Mouse (Mus musculus) MEL (cell line): ENCODE data around the gene Slc32a1.

Experiments
- CTCF ChIP-seq, 3 experiments: IDR thresholded peaks in 2 of 3; conservative IDR thresholded peaks in 1 of 3; 2 replicates each; pipeline ENCODE4 v1.5.1; 2011 to 2012; ENCODE audit warnings: low read length in 3 of 3, low read depth in 2 of 3, mild to moderate bottlenecking in 2 of 3, improper control_type of control experiment in 1 of 3, inconsistent platforms in 1 of 3, mixed read lengths in 1 of 3, moderate library complexity in 1 of 3; ENCODE audit not compliant: control insufficient read depth in 1 of 3, insufficient read depth in 1 of 3, poor library complexity in 1 of 3, severe bottlenecking in 1 of 3
- JUND ChIP-seq: IDR thresholded peaks from 2 replicates; pipeline ENCODE4 v1.6.1; 2011; ENCODE audit warnings: low read depth, mild to moderate bottlenecking, improper control_type of control experiment, low read length
- NELFE ChIP-seq: IDR thresholded peaks from 2 replicates; pipeline ENCODE4 v1.6.1; 2011; ENCODE audit warnings: low read depth, low read length, improper control_type of control experiment
- POLR2A ChIP-seq, 2 experiments: IDR thresholded peaks; 2 replicates each; pipeline ENCODE4 v1.6.1; 2011 to 2012; ENCODE audit warnings: low read length in 2 of 2, mild to moderate bottlenecking in 2 of 2, control low read depth in 1 of 2, improper control_type of control experiment in 1 of 2, low read depth in 1 of 2, moderate library complexity in 1 of 2; ENCODE audit not compliant: control insufficient read depth in 1 of 2, insufficient read depth in 1 of 2, poor library complexity in 1 of 2
- POLR2AphosphoS5 ChIP-seq: IDR thresholded peaks from 2 replicates; pipeline ENCODE4 v1.6.1; 2012; ENCODE audit warnings: low read depth, borderline replicate concordance, mild to moderate bottlenecking, inconsistent platforms, low read length, moderate library complexity, mixed read lengths
- RCOR1 ChIP-seq: IDR thresholded peaks from 2 replicates; pipeline ENCODE4 v1.6.1; 2012; ENCODE audit warnings: low read depth, mild to moderate bottlenecking, inconsistent platforms, low read length, improper control_type of control experiment
- TAL1 ChIP-seq: IDR thresholded peaks from 2 replicates; pipeline ENCODE4 v1.6.1; 2012; ENCODE audit warnings: mild to moderate bottlenecking, inconsistent platforms, low read length, moderate library complexity, mixed read lengths

- TF ChIP-seq RCOR1 (no peak), CTCF (IDR thresholded peaks at IDR 0.05 in 2 of 3, conservative IDR thresholded peaks at IDR 0.05 in 1 of 3; ENCODE audit: control insufficient read depth in 1 of 3, insufficient read depth in 1 of 3, low read depth in 2 of 3, low read length in 3 of 3, poor library complexity in 1 of 3, severe bottlenecking in 1 of 3) (no peak), NELFE (no peak), POLR2AphosphoS5 (no peak), TAL1 (no peak), JUND (no peak), POLR2A (IDR thresholded peaks at IDR 0.05; ENCODE audit: control insufficient read depth in 1 of 2, insufficient read depth in 1 of 2, low read depth in 1 of 2, low read length in 2 of 2, poor library complexity in 1 of 2) (no peak)
Measured at GRCm38 (mm10) chr2:158590495-158590894, 20.1 kb upstream of the Slc32a1 start.
